Mouse (Mus musculus): ENCODE measurements around the gene Nbeal1. TPM values are rescaled to one million over a fixed set of nuclear protein-coding genes. Genes with fewer than 3 reads are reported as not detected.
"Not testable (repeated sequence)": the region's sequence is repeated elsewhere in the genome, so short reads cannot be mapped to it uniquely, and the experiment has no call there.

Gene Nbeal1
- polyA plus RNA-seq, 1 experiment from 2014 or later = 8.0 TPM

GRCm38 (mm10) chr1:60177814-60178213, 2.6 kb upstream of the Nbeal1 start:
- not testable (repeated sequence) for H3K36me3 ChIP-seq (ENCODE audit: control insufficient read depth, insufficient read depth, low read length); H3K27ac ChIP-seq (ENCODE audit: low read depth); DNase-seq (ENCODE audit: low spot score); H3K4me1 ChIP-seq (replicated peaks; ENCODE audit: control insufficient read depth, insufficient read depth, low read length); H3K4me2 ChIP-seq (ENCODE audit: low read length); H3K9ac ChIP-seq (ENCODE audit: low read length); ATAC-seq (replicated peaks; ENCODE audit: low FRiP score, low TSS enrichment, low read depth); H3K9me3 ChIP-seq (ENCODE audit: control insufficient read depth, low read length); H3K4me3 ChIP-seq (ENCODE audit: low read depth, low read length); H3K27me3 ChIP-seq (replicated peaks; ENCODE audit: control insufficient read depth, insufficient read depth, low read length)
- 100% methylated on average over 1 of the region's 1 CpGs for WGBS

- Histone ChIP-seq H3K4me2 (ENCODE audit: low read length) (peak overlapping the region; percentile 64), H3K27me3 (replicated peaks; ENCODE audit: control insufficient read depth, insufficient read depth, low read length) (no peaks in the 10 kb centered on the region), H3K4me3 (ENCODE audit: low read depth, low read length) (peak overlapping the region; percentile 70), H3K9me3 (ENCODE audit: control insufficient read depth, low read length) (no peaks in the 10 kb centered on the region), H3K36me3 (ENCODE audit: control insufficient read depth, insufficient read depth, low read length) (peaks cover 5% of the 10 kb centered on the region; the same call in 1 of the 2 replicates), H3K27ac (ENCODE audit: low read depth) (peak overlapping the region; percentile 93; the same call in 1 of the 2 replicates), H3K9ac (ENCODE audit: low read length) (peak overlapping the region; percentile 65), H3K4me1 (replicated peaks; ENCODE audit: control insufficient read depth, insufficient read depth, low read length) (peaks cover 6% of the 10 kb centered on the region)
- DNase-seq (ENCODE audit: low spot score) (peak; percentile 65), ATAC-seq (replicated peaks; ENCODE audit: low FRiP score, low TSS enrichment, low read depth) (no peak)
- WGBS = 21% methylated on average over 4 of the region's 4 CpGs
These were observed 1.0 kb upstream of the Nbeal1 start for GRCm38 (mm10) chr1:60179376-60179775.

DNA sequence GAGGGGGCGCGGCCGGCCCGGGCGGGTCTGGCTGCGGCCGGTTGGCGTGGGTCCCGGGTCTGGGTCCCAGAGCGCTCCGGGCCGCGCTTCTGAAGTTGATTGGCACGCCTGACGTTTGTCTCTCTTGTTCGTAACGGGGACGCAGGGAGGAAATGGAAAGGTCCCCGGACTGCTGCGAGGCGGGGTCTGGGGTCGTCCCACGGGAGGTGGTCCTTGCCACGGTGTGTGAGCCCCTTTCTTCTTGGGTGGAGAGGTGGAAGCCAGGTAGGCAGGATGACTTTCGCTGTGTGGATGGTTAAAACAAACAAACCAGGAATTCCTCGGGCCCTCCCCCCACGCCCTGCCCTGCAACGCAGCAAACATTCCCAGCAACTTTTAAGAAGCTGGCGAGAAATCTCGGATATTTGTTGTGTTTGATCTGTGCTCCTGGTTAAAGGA, 404 bp downstream of the Nbeal1 start:
- DNase-seq (ENCODE audit: low spot score) (peak; percentile 88), ATAC-seq (replicated peaks; ENCODE audit: low FRiP score, low TSS enrichment, low read depth) (no peak; the same call in 1 of the 2 replicates)
- H3K4me3 ChIP-seq (ENCODE audit: low read depth, low read length) = peak overlapping the region; percentile 70
- no peaks in the 10 kb centered on the region for H3K9me3 ChIP-seq (ENCODE audit: control insufficient read depth, low read length)
- peak overlapping the region; percentile 63 for H3K4me2 ChIP-seq (ENCODE audit: low read length)
- under 1% methylated on average over 20 of the region's 30 CpGs for WGBS
- H3K27ac ChIP-seq (ENCODE audit: low read depth) = peak overlapping the region; percentile 93
- H3K36me3 ChIP-seq (ENCODE audit: control insufficient read depth, insufficient read depth, low read length) = peaks cover 9% of the 10 kb centered on the region; the same call in 1 of the 2 replicates
- H3K4me1 ChIP-seq (replicated peaks; ENCODE audit: control insufficient read depth, insufficient read depth, low read length) = peaks cover 6% of the 10 kb centered on the region
- peak overlapping the region; percentile 71 for H3K9ac ChIP-seq (ENCODE audit: low read length)
- H3K27me3 ChIP-seq (replicated peaks; ENCODE audit: control insufficient read depth, insufficient read depth, low read length) = no peaks in the 10 kb centered on the region

DNA sequence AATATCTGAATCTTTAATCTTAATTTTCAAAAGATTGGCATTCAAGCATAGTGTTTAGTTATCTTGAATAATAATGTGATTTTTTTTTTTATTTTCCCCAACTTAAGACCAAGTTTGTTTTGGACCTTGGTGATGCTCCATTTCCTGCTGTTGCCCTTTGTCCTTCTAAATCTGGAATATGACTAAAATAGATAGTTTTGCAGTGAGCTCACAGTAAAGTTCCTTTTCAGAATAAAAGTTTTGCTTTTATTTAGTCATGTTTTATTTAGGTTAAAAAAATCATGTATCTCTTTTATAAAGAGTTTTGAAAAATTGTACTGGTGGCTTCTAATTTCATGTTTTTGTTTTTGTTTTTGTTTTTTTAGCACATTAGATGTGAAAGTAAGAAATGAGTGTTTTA, 8.1 kb downstream of the Nbeal1 start:
- Histone ChIP-seq H3K4me2 (ENCODE audit: low read length) (no peak overlapping the region), H3K4me1 (replicated peaks; ENCODE audit: control insufficient read depth, insufficient read depth, low read length) (no peaks in the 10 kb centered on the region), H3K9me3 (ENCODE audit: control insufficient read depth, low read length) (no peaks in the 10 kb centered on the region), H3K4me3 (ENCODE audit: low read depth, low read length) (no peak overlapping the region), H3K36me3 (ENCODE audit: control insufficient read depth, insufficient read depth, low read length) (peaks cover 9% of the 10 kb centered on the region; the same call in 1 of the 2 replicates), H3K27me3 (replicated peaks; ENCODE audit: control insufficient read depth, insufficient read depth, low read length) (no peaks in the 10 kb centered on the region), H3K27ac (ENCODE audit: low read depth) (no peak overlapping the region), H3K9ac (ENCODE audit: low read length) (no peak overlapping the region)
- DNase-seq (ENCODE audit: low spot score) = no peak
- ATAC-seq (replicated peaks; ENCODE audit: low FRiP score, low TSS enrichment, low read depth) = no peak

DNA sequence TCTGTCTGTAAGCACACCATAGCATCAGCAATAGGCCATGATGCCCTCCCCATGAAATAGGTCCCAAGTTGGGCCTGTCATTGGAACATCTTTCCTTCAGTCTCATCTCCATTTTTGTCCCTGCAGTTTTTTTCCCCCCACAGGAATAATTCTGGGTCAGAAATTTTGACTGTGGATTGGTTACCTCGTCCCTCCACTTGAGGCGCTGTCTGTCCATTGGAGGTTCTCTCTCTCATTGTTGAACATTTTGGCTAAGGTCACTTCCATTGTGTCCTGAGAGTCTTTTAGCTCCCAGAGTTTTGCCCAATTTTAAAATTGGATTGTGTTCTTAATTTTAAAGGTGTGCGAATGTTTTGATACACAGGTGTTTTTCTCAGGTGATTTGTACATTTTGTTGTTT, 16.4 kb downstream of the Nbeal1 start:
- 73% methylated on average over 3 of the region's 3 CpGs for WGBS
- no peak for DNase-seq (ENCODE audit: low spot score)
- Histone ChIP-seq H3K27me3 (replicated peaks; ENCODE audit: control insufficient read depth, insufficient read depth, low read length) (no peaks in the 10 kb centered on the region), H3K27ac (ENCODE audit: low read depth) (no peak overlapping the region), H3K4me1 (replicated peaks; ENCODE audit: control insufficient read depth, insufficient read depth, low read length) (no peaks in the 10 kb centered on the region), H3K36me3 (ENCODE audit: control insufficient read depth, insufficient read depth, low read length) (peaks cover 38% of the 10 kb centered on the region), H3K9me3 (ENCODE audit: control insufficient read depth, low read length) (no peaks in the 10 kb centered on the region), H3K9ac (ENCODE audit: low read length) (no peak overlapping the region), H3K4me2 (ENCODE audit: low read length) (no peak overlapping the region), H3K4me3 (ENCODE audit: low read depth, low read length) (no peak overlapping the region)
- no peak for ATAC-seq (replicated peaks; ENCODE audit: low FRiP score, low TSS enrichment, low read depth)

DNA sequence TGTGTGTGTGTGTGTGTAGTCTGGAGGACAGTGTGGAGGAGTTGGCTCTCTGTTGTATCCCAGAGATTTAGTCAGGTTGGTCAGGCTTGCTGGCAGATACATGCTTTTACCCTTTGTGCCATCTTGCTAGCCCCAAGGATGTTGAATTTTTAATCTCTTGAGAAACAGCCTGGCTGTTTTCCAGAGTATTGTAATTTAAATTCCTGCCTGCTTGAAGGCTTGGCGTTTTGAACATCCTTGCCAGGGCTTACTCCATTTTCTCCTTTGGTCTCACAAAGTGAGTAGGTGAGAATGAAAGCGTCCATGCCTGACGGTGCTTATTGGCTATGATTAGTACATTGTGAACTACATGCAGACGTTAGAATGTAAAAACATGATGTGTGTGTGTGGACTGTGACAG, 18.6 kb downstream of the Nbeal1 start:
- Histone ChIP-seq H3K27me3 (replicated peaks; ENCODE audit: control insufficient read depth, insufficient read depth, low read length) (no peaks in the 10 kb centered on the region), H3K4me3 (ENCODE audit: low read depth, low read length) (no peak overlapping the region), H3K4me1 (replicated peaks; ENCODE audit: control insufficient read depth, insufficient read depth, low read length) (no peaks in the 10 kb centered on the region), H3K36me3 (ENCODE audit: control insufficient read depth, insufficient read depth, low read length) (peaks cover 53% of the 10 kb centered on the region), H3K9ac (ENCODE audit: low read length) (no peak overlapping the region), H3K27ac (ENCODE audit: low read depth) (no peak overlapping the region), H3K9me3 (ENCODE audit: control insufficient read depth, low read length) (no peaks in the 10 kb centered on the region), H3K4me2 (ENCODE audit: low read length) (no peak overlapping the region)
- DNase-seq (ENCODE audit: low spot score) (no peak), ATAC-seq (replicated peaks; ENCODE audit: low FRiP score, low TSS enrichment, low read depth) (no peak)
- 81% methylated on average over 4 of the region's 4 CpGs for WGBS

- peaks cover 33% of the 10 kb centered on the region for H3K36me3 ChIP-seq (ENCODE audit: control insufficient read depth, insufficient read depth, low read length)
- ATAC-seq (replicated peaks; ENCODE audit: low FRiP score, low TSS enrichment, low read depth) = no peak
- H3K4me1 ChIP-seq (replicated peaks; ENCODE audit: control insufficient read depth, insufficient read depth, low read length) = no peaks in the 10 kb centered on the region
- no peak for DNase-seq (ENCODE audit: low spot score)
- no peak overlapping the region for H3K4me3 ChIP-seq (ENCODE audit: low read depth, low read length)
- H3K9ac ChIP-seq (ENCODE audit: low read length) = no peak overlapping the region
- H3K27ac ChIP-seq (ENCODE audit: low read depth) = no peak overlapping the region
- H3K27me3 ChIP-seq (replicated peaks; ENCODE audit: control insufficient read depth, insufficient read depth, low read length) = no peaks in the 10 kb centered on the region
- no peaks in the 10 kb centered on the region for H3K9me3 ChIP-seq (ENCODE audit: control insufficient read depth, low read length)
- H3K4me2 ChIP-seq (ENCODE audit: low read length) = no peak overlapping the region
- 95% methylated on average over 4 of the region's 4 CpGs for WGBS
These were observed 55.9 kb downstream of the Nbeal1 start for GRCm38 (mm10) chr1:60236261-60236660.

DNA sequence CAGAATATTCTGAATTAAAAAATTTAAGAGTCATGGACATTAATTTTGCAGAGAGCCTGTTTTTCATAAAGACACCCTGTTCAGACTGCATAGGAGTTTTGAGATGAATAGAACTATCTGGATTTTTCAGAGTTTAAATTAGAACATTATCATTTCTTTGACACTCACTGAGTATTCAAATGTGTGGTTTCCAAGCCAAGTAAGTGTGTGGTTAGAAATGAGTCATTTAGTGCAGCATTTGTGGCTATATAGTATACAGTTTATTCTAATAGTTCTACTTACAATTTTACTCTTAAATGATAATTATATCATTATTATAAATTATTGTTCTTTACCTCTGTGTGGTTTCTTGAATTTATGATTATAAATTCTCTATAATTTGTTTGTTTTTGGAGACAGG, 60.0 kb downstream of the Nbeal1 start:
- Histone ChIP-seq H3K9ac (ENCODE audit: low read length) (no peak overlapping the region), H3K36me3 (ENCODE audit: control insufficient read depth, insufficient read depth, low read length) (peaks cover 43% of the 10 kb centered on the region), H3K27me3 (replicated peaks; ENCODE audit: control insufficient read depth, insufficient read depth, low read length) (no peaks in the 10 kb centered on the region), H3K4me2 (ENCODE audit: low read length) (no peak overlapping the region), H3K27ac (ENCODE audit: low read depth) (no peak overlapping the region), H3K9me3 (ENCODE audit: control insufficient read depth, low read length) (no peaks in the 10 kb centered on the region), H3K4me1 (replicated peaks; ENCODE audit: control insufficient read depth, insufficient read depth, low read length) (no peaks in the 10 kb centered on the region), H3K4me3 (ENCODE audit: low read depth, low read length) (no peak overlapping the region)
- DNase-seq (ENCODE audit: low spot score) = no peak
- no peak for ATAC-seq (replicated peaks; ENCODE audit: low FRiP score, low TSS enrichment, low read depth)

- Histone ChIP-seq H3K4me2 (ENCODE audit: low read length) (no peak overlapping the region), H3K4me1 (replicated peaks; ENCODE audit: control insufficient read depth, insufficient read depth, low read length) (no peaks in the 10 kb centered on the region), H3K4me3 (ENCODE audit: low read depth, low read length) (no peak overlapping the region), H3K27ac (ENCODE audit: low read depth) (no peak overlapping the region), H3K9me3 (ENCODE audit: control insufficient read depth, low read length) (no peaks in the 10 kb centered on the region), H3K9ac (ENCODE audit: low read length) (no peak overlapping the region), H3K36me3 (ENCODE audit: control insufficient read depth, insufficient read depth, low read length) (peaks cover 41% of the 10 kb centered on the region), H3K27me3 (replicated peaks; ENCODE audit: control insufficient read depth, insufficient read depth, low read length) (no peaks in the 10 kb centered on the region)
- DNase-seq (ENCODE audit: low spot score) = no peak
- no peak for ATAC-seq (replicated peaks; ENCODE audit: low FRiP score, low TSS enrichment, low read depth)
- 92% methylated on average over 3 of the region's 3 CpGs for WGBS
These were observed 87.7 kb downstream of the Nbeal1 start for GRCm38 (mm10) chr1:60268113-60268512.
